Mouse (Mus musculus): ENCODE data around the gene Samd7. TPM values are rescaled to one million over a fixed set of nuclear protein-coding genes. Genes with fewer than 3 reads are reported as not detected.

The Samd7 gene
- polyA plus RNA-seq, 1 experiment from 2014 or later, result not detected

DNA sequence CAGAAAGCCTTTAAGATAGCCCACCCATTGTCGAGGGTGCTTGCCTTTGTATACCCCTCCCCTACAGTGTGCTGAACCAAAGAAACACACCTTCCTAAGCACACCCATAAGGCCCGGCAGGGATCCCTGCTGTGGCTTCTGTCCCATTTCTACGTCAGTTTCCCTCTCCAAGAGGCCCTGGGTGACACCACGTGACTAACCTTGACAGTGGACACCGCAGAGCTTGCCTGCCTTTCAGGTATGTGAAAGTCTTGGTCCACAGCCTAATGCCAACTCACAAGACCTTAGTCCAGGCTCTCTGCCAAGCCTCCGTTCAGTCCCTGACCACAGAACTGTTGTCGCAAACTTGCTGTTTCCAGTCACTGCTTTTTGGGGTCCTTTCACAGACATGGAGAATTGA, 20.1 kb downstream of the Samd7 start:
- H3K9ac ChIP-seq, result no peak overlapping the region
- no peak overlapping the region for H3K4me3 ChIP-seq
- H3K27ac ChIP-seq, result no peak overlapping the region
- ATAC-seq (ENCODE audit: low FRiP score), result no peak
- H3K27me3 ChIP-seq, result no peaks in the 10 kb centered on the region
- 77% methylated on average over 7 of the region's 7 CpGs for WGBS
- no peak overlapping the region for H3K4me2 ChIP-seq
- no peaks in the 10 kb centered on the region for H3K9me3 ChIP-seq
- H3K36me3 ChIP-seq, result no peaks in the 10 kb centered on the region
- no peaks in the 10 kb centered on the region for H3K4me1 ChIP-seq (replicated peaks)

DNA sequence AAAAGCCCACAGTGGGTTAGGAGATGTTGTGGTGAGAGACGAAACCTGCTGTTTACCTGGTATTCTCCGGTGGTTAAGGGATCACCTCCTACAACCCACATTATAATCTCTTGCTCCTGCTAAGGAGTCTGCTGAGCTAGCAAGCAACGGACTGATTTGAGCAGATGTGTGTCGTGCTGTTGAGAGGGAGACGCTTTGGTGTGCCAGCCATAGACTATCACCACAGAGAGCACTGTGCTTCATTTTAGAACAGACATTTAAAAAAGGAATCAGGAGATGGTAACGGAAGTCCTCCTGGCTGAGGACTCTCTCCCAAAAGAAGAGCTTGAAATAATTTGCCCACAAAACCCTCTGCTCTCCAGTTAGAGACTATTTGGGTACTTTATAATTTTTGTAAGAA, 21.2 kb downstream of the Samd7 start:
- WGBS, result 91% methylated on average over 6 of the region's 6 CpGs
- no peak overlapping the region for H3K4me3 ChIP-seq
- H3K27me3 ChIP-seq, result no peaks in the 10 kb centered on the region
- H3K9me3 ChIP-seq, result no peaks in the 10 kb centered on the region
- no peak overlapping the region for H3K4me2 ChIP-seq
- no peak for ATAC-seq (ENCODE audit: low FRiP score)
- no peak overlapping the region for H3K27ac ChIP-seq
- H3K36me3 ChIP-seq, result no peaks in the 10 kb centered on the region
- no peak overlapping the region for H3K9ac ChIP-seq
- H3K4me1 ChIP-seq (replicated peaks), result no peaks in the 10 kb centered on the region

DNA sequence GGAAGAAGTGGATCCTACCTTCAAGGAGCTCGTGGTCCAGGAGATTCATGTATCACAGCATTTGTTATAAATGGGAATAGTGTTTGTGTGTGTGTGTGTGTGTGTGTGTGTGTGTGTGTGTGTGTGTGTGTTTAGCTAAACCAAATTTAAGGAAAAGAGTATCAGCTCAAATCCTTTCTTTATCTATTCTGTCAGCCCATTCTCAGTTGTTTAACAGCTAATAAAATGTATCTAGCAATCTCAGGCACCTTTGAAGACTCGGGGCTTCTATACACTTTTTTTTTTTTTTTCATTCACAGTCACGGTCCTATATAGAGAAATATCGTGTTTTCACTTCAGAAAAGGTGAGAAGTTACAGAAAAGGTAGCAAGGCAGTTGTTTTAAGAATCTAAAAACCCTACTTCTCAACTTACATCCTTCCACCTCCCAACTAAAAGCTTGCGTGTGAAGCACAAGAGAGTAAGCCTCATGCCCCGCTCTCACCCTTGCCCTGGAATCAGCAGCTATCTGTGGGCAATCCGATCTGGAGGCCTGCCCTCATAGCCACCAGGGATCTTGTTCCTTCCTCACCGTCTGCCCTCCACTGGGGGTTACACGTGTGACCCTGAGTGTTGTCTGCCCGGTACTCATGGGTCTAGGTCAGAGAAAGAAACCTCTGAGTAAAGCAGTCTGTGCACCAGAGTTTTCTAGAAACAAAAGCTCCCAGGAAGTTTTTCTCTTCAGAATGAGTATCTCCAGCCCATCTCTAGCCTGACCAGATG, 23.8 kb downstream of the Samd7 start:
- Histone ChIP-seq H3K4me1 (replicated peaks) (no peaks in the 10 kb centered on the region), H3K4me3 (no peak overlapping the region), H3K4me2 (no peak overlapping the region), H3K9ac (no peak overlapping the region), H3K27ac (no peak overlapping the region), H3K27me3 (no peaks in the 10 kb centered on the region), H3K36me3 (no peaks in the 10 kb centered on the region), H3K9me3 (no peaks in the 10 kb centered on the region)
- ATAC-seq (ENCODE audit: low FRiP score), result no peak
- WGBS, result 74% methylated on average over 10 of the region's 10 CpGs

DNA sequence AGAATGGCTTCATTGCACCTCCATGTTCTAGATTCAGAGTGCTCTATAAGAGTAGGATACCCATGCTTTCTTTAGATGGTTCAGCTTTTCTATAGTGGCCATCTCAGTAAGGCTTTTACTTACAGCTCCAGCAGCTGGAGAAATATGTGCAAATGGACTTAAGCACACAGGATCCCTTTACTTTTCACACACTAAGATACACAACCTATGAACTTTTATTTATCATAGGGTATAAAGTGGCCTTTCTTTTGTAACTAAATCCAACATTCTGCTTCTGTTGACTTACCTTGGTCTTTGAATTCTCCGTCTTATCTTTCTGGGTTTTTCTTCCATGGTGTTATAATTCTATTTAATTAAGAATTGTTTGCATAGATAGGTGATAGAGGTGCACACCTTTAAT, 25.5 kb downstream of the Samd7 start:
- ATAC-seq (ENCODE audit: low FRiP score), result no peak
- Histone ChIP-seq H3K36me3 (no peaks in the 10 kb centered on the region), H3K9ac (no peak overlapping the region), H3K27me3 (no peaks in the 10 kb centered on the region), H3K4me2 (no peak overlapping the region), H3K4me3 (no peak overlapping the region), H3K27ac (no peak overlapping the region), H3K9me3 (no peaks in the 10 kb centered on the region), H3K4me1 (replicated peaks) (no peaks in the 10 kb centered on the region)
- WGBS, result 98% methylated on average over 1 of the region's 1 CpGs

DNA sequence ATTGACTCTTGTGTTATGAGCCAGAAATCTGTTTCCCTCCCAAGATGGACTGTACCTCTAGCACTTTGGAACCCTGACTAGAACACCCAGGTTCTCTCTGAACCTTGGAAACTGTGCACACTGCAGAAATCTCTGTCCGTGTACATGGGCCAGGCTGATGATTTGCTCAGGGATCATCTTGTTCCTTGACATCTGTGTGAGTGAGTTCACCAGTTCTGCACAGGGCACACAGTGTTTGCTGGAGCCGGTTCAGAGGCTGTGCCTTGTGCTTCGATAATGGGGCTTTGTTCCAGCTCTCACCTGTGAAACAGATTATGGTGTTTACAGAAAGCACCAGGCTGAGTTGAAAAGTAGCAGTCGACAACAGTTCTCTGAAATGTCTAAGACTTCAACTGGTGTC, 26.5 kb downstream of the Samd7 start:
- no peak for ATAC-seq (ENCODE audit: low FRiP score)
- Histone ChIP-seq H3K36me3 (no peaks in the 10 kb centered on the region), H3K4me1 (replicated peaks) (no peaks in the 10 kb centered on the region), H3K9me3 (no peaks in the 10 kb centered on the region), H3K27ac (no peak overlapping the region), H3K4me3 (no peak overlapping the region), H3K4me2 (no peak overlapping the region), H3K27me3 (no peaks in the 10 kb centered on the region), H3K9ac (no peak overlapping the region)
- WGBS, result 78% methylated on average over 4 of the region's 4 CpGs

DNA sequence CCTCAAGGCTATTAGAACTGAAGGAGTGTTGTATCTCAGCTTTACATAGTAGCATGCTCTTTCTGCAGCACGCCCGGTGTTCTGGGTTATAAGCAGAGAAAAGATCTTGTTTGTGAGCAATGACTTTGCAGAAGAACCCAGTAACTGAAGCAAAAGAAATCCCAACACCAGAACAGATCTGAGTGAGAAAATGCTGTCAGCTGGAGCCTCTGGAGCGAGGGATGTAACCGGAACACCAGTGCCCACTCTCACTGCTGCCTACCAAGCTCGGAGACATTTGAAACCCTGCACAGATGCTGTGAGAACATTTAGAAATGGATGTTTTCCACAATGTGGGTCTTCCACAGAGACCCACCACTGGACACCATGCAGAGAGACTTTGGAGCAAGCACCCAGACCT, 28.6 kb downstream of the Samd7 start:
- no peaks in the 10 kb centered on the region for H3K27me3 ChIP-seq
- 94% methylated on average over 5 of the region's 5 CpGs for WGBS
- H3K27ac ChIP-seq, result no peak overlapping the region
- no peaks in the 10 kb centered on the region for H3K36me3 ChIP-seq
- no peak overlapping the region for H3K9ac ChIP-seq
- H3K4me1 ChIP-seq (replicated peaks), result no peaks in the 10 kb centered on the region
- ATAC-seq (ENCODE audit: low FRiP score), result no peak
- H3K9me3 ChIP-seq, result no peaks in the 10 kb centered on the region
- no peak overlapping the region for H3K4me2 ChIP-seq
- no peak overlapping the region for H3K4me3 ChIP-seq

DNA sequence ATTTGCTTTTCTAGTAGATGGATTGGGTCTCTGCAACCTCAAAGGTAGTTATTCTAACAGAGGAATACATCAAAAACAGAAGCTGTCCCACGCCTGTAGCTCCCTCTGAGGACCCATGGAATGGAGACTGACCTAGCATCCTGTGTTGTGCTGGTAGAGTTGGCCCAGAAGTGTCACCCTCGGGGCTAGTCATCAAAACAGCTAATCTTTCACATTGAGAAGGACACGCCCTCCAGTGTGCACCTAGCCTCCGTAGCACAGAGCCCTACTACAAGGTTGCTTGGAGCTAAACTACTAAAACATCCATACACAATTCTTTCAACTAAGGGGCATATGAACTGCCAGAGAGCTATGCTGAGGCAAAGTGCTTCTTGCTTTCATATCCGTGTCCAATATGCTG, 31.9 kb downstream of the Samd7 start:
- H3K4me2 ChIP-seq, result no peak overlapping the region
- WGBS, result 82% methylated on average over 5 of the region's 5 CpGs
- H3K36me3 ChIP-seq, result no peaks in the 10 kb centered on the region
- H3K4me3 ChIP-seq, result no peak overlapping the region
- no peaks in the 10 kb centered on the region for H3K4me1 ChIP-seq (replicated peaks)
- no peaks in the 10 kb centered on the region for H3K9me3 ChIP-seq
- no peak for ATAC-seq (ENCODE audit: low FRiP score)
- H3K9ac ChIP-seq, result no peak overlapping the region
- H3K27ac ChIP-seq, result no peak overlapping the region
- no peaks in the 10 kb centered on the region for H3K27me3 ChIP-seq

DNA sequence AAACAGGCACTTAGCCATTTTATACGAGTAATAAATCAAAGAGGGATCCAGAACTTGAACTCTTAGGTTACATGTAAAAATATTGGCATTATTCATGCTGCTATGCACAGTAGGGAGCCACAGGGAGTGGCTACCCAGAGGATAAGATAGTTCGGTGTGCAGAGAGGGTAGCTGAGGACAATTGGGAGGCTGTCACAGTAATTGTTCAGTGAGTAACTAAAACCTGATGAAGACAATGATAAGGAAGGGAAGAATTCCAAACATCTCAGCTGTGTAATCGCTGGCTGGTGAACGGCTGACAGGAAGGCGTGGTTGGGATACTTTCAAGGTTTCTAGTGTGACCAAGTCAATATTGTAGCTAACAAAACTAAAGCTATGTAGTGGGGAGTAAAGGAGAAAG, 42.4 kb downstream of the Samd7 start:
- no peaks in the 10 kb centered on the region for H3K27me3 ChIP-seq
- 20% methylated on average over 5 of the region's 5 CpGs for WGBS
- no peak overlapping the region for H3K4me2 ChIP-seq
- H3K36me3 ChIP-seq, result no peaks in the 10 kb centered on the region
- H3K9ac ChIP-seq, result no peak overlapping the region
- ATAC-seq (ENCODE audit: low FRiP score), result no peak
- H3K4me1 ChIP-seq (replicated peaks), result no peaks in the 10 kb centered on the region
- no peaks in the 10 kb centered on the region for H3K9me3 ChIP-seq
- no peak overlapping the region for H3K4me3 ChIP-seq
- H3K27ac ChIP-seq, result no peak overlapping the region

DNA sequence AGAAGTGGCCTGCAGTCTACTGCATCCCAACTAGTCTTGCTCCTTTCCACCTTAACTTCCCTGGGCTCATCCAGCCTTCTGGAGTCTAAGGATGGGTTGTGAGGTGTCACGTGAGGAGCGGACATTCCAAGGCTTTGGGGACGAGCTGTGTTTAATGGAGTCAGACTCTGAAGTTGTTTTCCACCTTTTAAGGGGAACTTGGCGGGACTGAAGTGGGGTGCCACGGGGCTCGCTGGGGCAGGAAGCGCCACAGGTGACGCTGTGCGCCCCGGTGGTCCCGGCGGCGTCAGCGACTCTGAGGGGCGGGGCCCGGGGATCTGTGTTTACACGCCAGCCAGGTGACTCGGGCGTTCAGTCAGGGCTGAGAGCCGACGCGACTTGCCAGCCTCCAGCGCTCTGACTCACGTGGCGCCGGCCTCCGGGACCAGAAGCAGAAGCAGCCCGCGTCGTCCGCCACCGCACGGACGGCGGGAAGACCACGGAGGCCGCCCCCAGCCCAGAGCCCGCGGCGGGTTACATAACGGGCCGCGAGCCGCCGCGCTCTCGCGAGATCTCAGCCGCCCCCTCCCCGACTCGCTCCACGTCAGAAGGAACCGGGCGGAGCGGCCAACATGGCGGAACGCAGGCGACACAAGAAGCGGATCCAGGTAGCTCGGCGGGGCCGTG, 46.8 kb downstream of the Samd7 start, which contains the start of gene Sec62:
Gene Sec62, plus strand, starts transcription at position 139 of the 666 bp plus-strand sequence.
- WGBS, result under 1% methylated on average over 61 of the region's 62 CpGs
- H3K4me1 ChIP-seq (replicated peaks), result peaks cover 7% of the 10 kb centered on the region
- peak within 1 kb of the TSS; percentile 98 for H3K9ac ChIP-seq
- peak within 1 kb of the TSS; percentile 77 for H3K4me2 ChIP-seq
- peak within 1 kb of the TSS; percentile 97 for H3K4me3 ChIP-seq
- H3K36me3 ChIP-seq, result no peaks in the 10 kb centered on the region
- no peaks in the 10 kb centered on the region for H3K9me3 ChIP-seq
- peak within 1 kb of the TSS; percentile 97 for H3K27ac ChIP-seq
- H3K27me3 ChIP-seq, result no peaks in the 10 kb centered on the region
- peak; percentile 99 for ATAC-seq (ENCODE audit: low FRiP score)

DNA sequence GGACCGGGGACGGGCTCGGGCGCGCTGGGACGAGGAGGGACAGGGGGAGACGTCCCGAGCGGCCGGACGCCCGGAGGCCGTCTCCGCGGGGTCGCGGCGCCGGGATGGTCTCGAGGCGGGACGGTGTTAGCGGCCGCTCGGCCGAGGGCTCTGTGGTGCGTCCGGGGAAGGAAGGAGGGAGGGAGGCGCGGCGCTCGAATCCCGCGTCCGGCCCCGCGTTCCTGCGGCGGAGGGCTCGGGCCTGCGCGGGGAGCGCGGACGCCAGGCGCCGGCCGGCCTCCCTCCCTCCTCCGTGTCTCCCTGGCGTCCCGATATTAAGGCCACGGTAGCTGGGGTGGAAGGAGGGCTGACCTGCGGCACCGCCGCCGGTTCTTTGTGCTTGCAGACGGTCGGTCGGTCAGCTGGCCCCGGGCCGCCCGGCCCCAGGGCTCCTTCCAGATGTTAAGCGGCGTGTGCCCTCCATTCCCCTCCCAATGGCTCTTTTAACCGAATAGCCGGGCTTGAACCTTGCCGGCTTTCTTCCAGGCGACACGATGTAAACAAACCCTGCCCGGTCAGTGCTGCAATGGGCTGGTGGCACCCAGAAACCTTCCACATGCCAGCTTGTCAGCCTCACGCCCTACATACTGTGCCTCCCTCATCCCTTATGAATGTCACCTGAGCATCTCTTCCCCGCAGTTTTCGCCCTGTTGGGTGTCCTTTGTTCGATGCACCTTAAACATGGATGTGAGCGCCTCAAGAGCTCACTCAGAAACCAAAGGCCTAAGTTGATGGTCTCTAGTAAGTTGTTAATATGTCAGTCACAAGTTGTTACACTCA, 47.5 kb downstream of the Samd7 start:
- peak; percentile 88 for ATAC-seq (ENCODE audit: low FRiP score)
- Histone ChIP-seq H3K4me3 (peak overlapping the region; percentile 97), H3K4me2 (peak overlapping the region; percentile 77), H3K4me1 (replicated peaks) (peaks cover 7% of the 10 kb centered on the region), H3K27ac (peak overlapping the region; percentile 97), H3K9me3 (no peaks in the 10 kb centered on the region), H3K27me3 (no peaks in the 10 kb centered on the region), H3K36me3 (no peaks in the 10 kb centered on the region), H3K9ac (peak overlapping the region; percentile 98)
- under 1% methylated on average over 46 of the region's 75 CpGs for WGBS

DNA sequence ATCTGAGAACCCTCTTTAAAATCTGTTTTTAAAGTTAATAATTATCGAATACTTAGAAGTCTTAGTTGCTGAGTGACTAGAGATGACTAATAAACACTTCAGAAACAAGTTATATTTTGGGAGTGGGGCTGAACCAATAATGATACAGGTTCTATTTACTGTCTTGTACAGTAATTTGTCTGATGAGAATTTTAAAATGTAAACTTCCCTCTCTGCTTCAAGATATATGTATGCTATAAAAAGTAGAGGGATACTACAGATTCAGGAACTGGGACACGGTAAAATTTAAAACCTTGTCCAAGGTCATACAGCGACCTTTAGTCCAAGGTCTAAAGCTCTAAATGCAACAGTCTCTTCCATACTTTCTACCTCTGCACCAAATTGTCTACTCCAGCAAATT, 56.1 kb downstream of the Samd7 start:
- H3K4me3 ChIP-seq, result no peak overlapping the region
- H3K27ac ChIP-seq, result no peak overlapping the region
- peaks cover 37% of the 10 kb centered on the region for H3K36me3 ChIP-seq
- H3K4me1 ChIP-seq (replicated peaks), result no peaks in the 10 kb centered on the region
- no peak for ATAC-seq (ENCODE audit: low FRiP score)
- H3K9ac ChIP-seq, result no peak overlapping the region
- no peaks in the 10 kb centered on the region for H3K9me3 ChIP-seq
- 95% methylated on average over 3 of the region's 3 CpGs for WGBS
- H3K27me3 ChIP-seq, result no peaks in the 10 kb centered on the region
- no peak overlapping the region for H3K4me2 ChIP-seq

DNA sequence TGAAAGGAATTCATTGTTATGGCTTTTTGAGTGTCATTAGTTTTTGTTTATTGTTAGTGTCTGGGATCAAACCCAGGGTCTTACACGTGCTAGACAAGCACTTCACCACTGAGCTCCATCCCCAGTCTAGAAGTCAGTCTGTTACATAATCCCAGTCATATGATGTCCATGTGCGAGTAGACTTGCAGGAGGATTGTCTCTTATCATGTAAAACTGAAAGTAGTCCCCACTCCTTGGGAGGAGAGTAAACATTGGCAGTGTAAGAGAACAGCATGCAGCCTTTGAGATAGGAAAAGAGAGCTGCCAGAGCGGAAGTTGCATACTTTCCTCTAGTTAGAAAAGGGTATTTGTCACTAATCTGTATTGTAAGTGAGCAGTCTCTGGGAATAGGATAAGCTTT, 66.8 kb downstream of the Samd7 start:
- H3K27me3 ChIP-seq, result no peaks in the 10 kb centered on the region
- ATAC-seq (ENCODE audit: low FRiP score), result no peak
- no peaks in the 10 kb centered on the region for H3K4me1 ChIP-seq (replicated peaks)
- H3K9ac ChIP-seq, result no peak overlapping the region
- no peaks in the 10 kb centered on the region for H3K9me3 ChIP-seq
- WGBS, result 83% methylated on average over 3 of the region's 3 CpGs
- H3K4me2 ChIP-seq, result no peak overlapping the region
- no peak overlapping the region for H3K4me3 ChIP-seq
- peaks cover 52% of the 10 kb centered on the region for H3K36me3 ChIP-seq
- no peak overlapping the region for H3K27ac ChIP-seq

Data from hindbrain, embryonic 13.5 days (tissue).